Comparison of ENCODE assay signal across 16 mouse cellular contexts in genomic region chrX:110109490-110109889, GRCm38 (mm10).
DNase-seq lines count a peak whose midpoint lies in the region; TF ChIP-seq lines count a peak whose summit lies in the region.
"Had no signal": no experiment of that assay in that cellular context is flagged by ENCODE, and none has a peak within 500 bp of the region (broad histone marks: within the 10 kb centered on the region; RNA-seq: fewer than 3 reads in every experiment).

No protein-coding gene starts in this region.

- no peaks in the 10 kb centered on the region for H3K27me3 ChIP-seq in MEL (ENCODE audit: control insufficient read depth in 1 of 2, insufficient read depth in 2 of 2, low read length in 2 of 2)
- H3K27me3 ChIP-seq: CH12.LX had no signal

- no peak overlapping the region for H3K9ac ChIP-seq in MEL (ENCODE audit: control insufficient read depth, low read depth, low read length, poor library complexity, severe bottlenecking)

- no peak for DNase-seq in MEL (ENCODE audit: low read depth, low spot score)
- DNase-seq in left cerebral cortex, postnatal 10 days (ENCODE audit: extremely low spot score in 1 of 2, low spot score in 2 of 2): no peak
- DNase-seq: adrenal gland, adult 2 months; adrenal gland, adult 8-10 months; adrenal gland, postnatal 10 days; adrenal gland, postnatal 14 days; adrenal gland, postnatal 25 days; adrenal gland, postnatal 36 days; B cell, adult 2 months; cerebellum, adult 11 months; cerebellum, adult 11-12 months; cerebellum, adult 18-20 months; cerebellum, adult 2 months; cerebellum, adult 8-10 months had no signal

- intact Hi-C loops in left cerebral cortex, postnatal 10 days (cut with DNase I): no loop called here

- H3K27ac ChIP-seq in MEL (ENCODE audit: control insufficient read depth, low read depth, low read length): no peak overlapping the region

- TF ChIP-seq CTCF in MEL (IDR thresholded peaks at IDR 0.05 in 2 of 3, conservative IDR thresholded peaks at IDR 0.05 in 1 of 3; ENCODE audit: control insufficient read depth in 1 of 3, insufficient read depth in 1 of 3, low read depth in 2 of 3, low read length in 3 of 3, poor library complexity in 1 of 3, severe bottlenecking in 1 of 3): no peak

- H3K4me3 ChIP-seq in MEL (ENCODE audit: control insufficient read depth in 1 of 2, insufficient read depth in 1 of 2, low read depth in 2 of 2, low read length in 2 of 2): no peak overlapping the region

- TF ChIP-seq POLR2A in MEL (IDR thresholded peaks at IDR 0.05; ENCODE audit: control insufficient read depth in 1 of 2, insufficient read depth in 1 of 2, low read depth in 1 of 2, low read length in 2 of 2, poor library complexity in 1 of 2): no peak

- TF ChIP-seq RAD21 in MEL (IDR thresholded peaks at IDR 0.05; ENCODE audit: low read depth, low read length): no peak

- no peaks in the 10 kb centered on the region for H3K36me3 ChIP-seq in MEL (ENCODE audit: control insufficient read depth in 1 of 2, insufficient read depth in 2 of 2, low read length in 2 of 2)
- H3K36me3 ChIP-seq: G1E had no signal

- no peaks in the 10 kb centered on the region for H3K9me3 ChIP-seq in MEL (replicated peaks; ENCODE audit: insufficient read depth, low read length)
- H3K9me3 ChIP-seq: G1E had no signal

- no peaks in the 10 kb centered on the region for H3K79me2 ChIP-seq in MEL (ENCODE audit: control insufficient read depth, insufficient read depth, low read length, poor library complexity)

- peaks cover 0 to 4% of the 10 kb centered on the region in 2 experiments; a peak in 2 of 4 replicates for H3K4me1 ChIP-seq in MEL (ENCODE audit: control insufficient read depth in 1 of 2, insufficient read depth in 2 of 2, low read length in 2 of 2)

- TF ChIP-seq EP300 in MEL (IDR thresholded peaks at IDR 0.05; ENCODE audit: low read depth in 1 of 2, low read length in 2 of 2): peak in 1 of 2 experiments; percentile 53; a peak in 1 of 4 replicates

TF ChIP-seq in MEL, 35 proteins besides CTCF, POLR2A, EP300 and RAD21:
- TF ChIP-seq TCF12 (IDR thresholded peaks at IDR 0.05; ENCODE audit: low read depth, low read length): peak; percentile 70; the same call in 1 of the 2 replicates
- no peak for TF ChIP-seq GABPA (IDR thresholded peaks at IDR 0.05; ENCODE audit: low read depth, low read length)
- TF ChIP-seq MAX (IDR thresholded peaks at IDR 0.05; ENCODE audit: low read length): no peak
- no peak for TF ChIP-seq BHLHE40 (IDR thresholded peaks at IDR 0.05; ENCODE audit: borderline replicate concordance, low read depth, low read length)
- no peak for TF ChIP-seq NELFE (IDR thresholded peaks at IDR 0.05; ENCODE audit: low read depth, low read length)
- no peak for TF ChIP-seq RCOR1 (IDR thresholded peaks at IDR 0.05; ENCODE audit: low read depth, low read length)
- peak; percentile 10; the same call in 1 of the 2 replicates for TF ChIP-seq GATA1 (IDR thresholded peaks at IDR 0.05; ENCODE audit: low read depth, low read length)
- TF ChIP-seq CHD1 (IDR thresholded peaks at IDR 0.05; ENCODE audit: low read depth, low read length): no peak
- TF ChIP-seq UBTF (IDR thresholded peaks at IDR 0.05; ENCODE audit: borderline replicate concordance, insufficient read depth, low read depth, low read length): no peak
- TF ChIP-seq MEF2A (IDR thresholded peaks at IDR 0.05; ENCODE audit: extremely low read depth, insufficient replicate concordance, low read depth, low read length, poor library complexity, severe bottlenecking): no peak
- no peak for TF ChIP-seq HCFC1 (IDR thresholded peaks at IDR 0.05; ENCODE audit: low read depth, low read length)
- TF ChIP-seq ZKSCAN1 (IDR thresholded peaks at IDR 0.05; ENCODE audit: low read depth, low read length): no peak
- no peak for TF ChIP-seq SIN3A (IDR thresholded peaks at IDR 0.05; ENCODE audit: low read length)
- TF ChIP-seq SMC3 (IDR thresholded peaks at IDR 0.05; ENCODE audit: low read depth, low read length): no peak
- no peak for TF ChIP-seq TBP (IDR thresholded peaks at IDR 0.05; ENCODE audit: low read depth, low read length)
- TF ChIP-seq ZMIZ1 (IDR thresholded peaks at IDR 0.05; ENCODE audit: low read depth, low read length): no peak
